Mouse (Mus musculus): ENCODE results near the gene Erp27. TPM values are rescaled to one million over a fixed set of nuclear protein-coding genes. Genes with fewer than 3 reads are reported as not detected.

Gene Erp27
- polyA plus RNA-seq, 1 experiment from 2014 or later, result 0.73 TPM

GRCm38 (mm10) chr6:136865360-136865759 lies 56.6 kb downstream of the Erp27 start:
- no peak overlapping the region for H3K4me3 ChIP-seq
- H3K27ac ChIP-seq, result no peak overlapping the region
- no peak for DNase-seq (ENCODE audit: low spot score)
- no peaks in the 10 kb centered on the region for H3K9me3 ChIP-seq
- WGBS, result 76% methylated on average over 5 of the region's 5 CpGs
- H3K27me3 ChIP-seq (ENCODE audit: insufficient read depth, poor library complexity, severe bottlenecking), result no peaks in the 10 kb centered on the region
- no peaks in the 10 kb centered on the region for H3K36me3 ChIP-seq
- H3K4me1 ChIP-seq, result peaks cover 6% of the 10 kb centered on the region

DNA sequence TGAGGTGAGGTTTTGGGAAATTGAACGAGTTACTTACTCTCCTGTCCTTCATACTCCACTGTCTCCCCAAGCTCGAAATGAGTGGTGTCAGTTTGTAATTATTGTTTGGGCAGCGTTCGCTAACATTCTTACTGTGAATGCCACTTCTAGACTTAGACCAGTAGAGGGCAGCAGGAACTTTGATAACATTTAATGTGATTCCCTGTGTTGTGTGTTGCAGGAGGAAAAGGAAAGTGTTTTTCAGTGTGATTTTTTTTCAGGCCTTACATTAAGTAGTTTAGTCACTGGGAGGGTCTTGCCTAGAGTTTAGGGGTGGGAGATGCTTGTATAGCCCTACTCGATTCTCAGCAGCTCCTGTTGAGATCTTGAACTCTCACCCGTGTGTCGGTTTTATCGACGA lies 61.0 kb downstream of the Erp27 start:
- Histone ChIP-seq H3K9me3 (no peaks in the 10 kb centered on the region), H3K27ac (peak overlapping the region; percentile 89; the same call in 1 of the 2 replicates), H3K4me3 (no peak overlapping the region), H3K4me1 (peaks cover 48% of the 10 kb centered on the region), H3K36me3 (no peaks in the 10 kb centered on the region), H3K27me3 (ENCODE audit: insufficient read depth, poor library complexity, severe bottlenecking) (no peaks in the 10 kb centered on the region)
- 49% methylated on average over 9 of the region's 9 CpGs for WGBS
- no peak for DNase-seq (ENCODE audit: low spot score)

DNA sequence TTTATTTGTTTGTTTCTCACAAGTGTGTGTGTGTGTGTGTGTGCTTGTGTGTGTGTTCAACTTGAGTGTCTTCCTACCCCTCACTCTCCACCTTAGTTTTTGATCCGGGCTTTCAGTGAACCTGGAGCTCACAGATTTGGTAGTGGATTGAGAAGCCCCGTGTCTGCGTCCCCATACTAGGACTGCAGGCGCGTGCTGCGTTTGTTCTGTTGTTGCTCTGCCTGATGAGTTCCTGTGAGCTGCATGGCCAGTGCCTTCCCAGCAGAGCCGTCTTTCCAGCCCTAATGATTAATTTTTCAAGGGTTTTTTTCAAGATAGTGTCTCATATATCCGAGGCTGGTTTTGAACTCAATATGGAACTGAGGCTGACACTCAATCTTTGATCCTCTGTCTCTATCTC lies 63.6 kb downstream of the Erp27 start:
- H3K27me3 ChIP-seq (ENCODE audit: insufficient read depth, poor library complexity, severe bottlenecking), result no peaks in the 10 kb centered on the region
- H3K4me1 ChIP-seq, result peaks cover 63% of the 10 kb centered on the region
- WGBS, result 27% methylated on average over 8 of the region's 8 CpGs
- peak overlapping the region; percentile 89 for H3K27ac ChIP-seq
- no peak for DNase-seq (ENCODE audit: low spot score)
- no peaks in the 10 kb centered on the region for H3K36me3 ChIP-seq
- no peaks in the 10 kb centered on the region for H3K9me3 ChIP-seq
- H3K4me3 ChIP-seq, result no peak overlapping the region

DNA sequence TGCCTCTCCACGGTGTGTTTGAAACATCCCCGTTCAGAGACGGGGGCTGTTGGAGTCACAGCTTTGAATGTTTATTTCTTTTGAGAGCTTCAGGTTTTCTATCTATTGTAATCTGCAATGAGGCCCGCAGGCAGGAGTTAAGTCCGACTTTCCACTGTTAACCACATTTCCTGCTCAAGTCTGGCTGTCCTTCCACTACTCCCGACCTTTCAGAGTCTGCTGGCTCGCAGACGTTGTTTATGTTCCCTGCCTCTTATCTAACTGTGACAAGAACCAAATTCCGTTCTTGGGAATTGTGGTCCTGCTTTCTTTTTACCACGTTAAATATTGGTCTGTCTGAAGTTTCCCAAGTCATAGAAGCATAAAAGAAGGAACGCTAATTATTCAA lies 64.1 kb downstream of the Erp27 start:
- H3K27me3 ChIP-seq (ENCODE audit: insufficient read depth, poor library complexity, severe bottlenecking), result no peaks in the 10 kb centered on the region
- H3K27ac ChIP-seq, result peak overlapping the region; percentile 89
- 8% methylated on average over 11 of the region's 11 CpGs for WGBS
- peaks cover 64% of the 10 kb centered on the region for H3K4me1 ChIP-seq
- H3K9me3 ChIP-seq, result no peaks in the 10 kb centered on the region
- peak overlapping the region; percentile 48 for H3K4me3 ChIP-seq
- DNase-seq (ENCODE audit: low spot score), result no peak
- no peaks in the 10 kb centered on the region; the same call in 1 of the 2 replicates for H3K36me3 ChIP-seq

Other genes starting within 250 kb of the Erp27 start
- gene Gucy2c, start 140.4 kb downstream of the Erp27 start, polyA plus RNA-seq (2016; fragmentation: Nextera tagmentation; extraction: Ambion mirVana), result 0.10 TPM in 1 of 2 replicates, not detected in the other
- 0.25 and 0.63 TPM in 2 replicates for gene Hist4h4, start 117.8 kb downstream of the Erp27 start, polyA plus RNA-seq (2016; fragmentation: Nextera tagmentation; extraction: Ambion mirVana)
- gene H2afj, start 113.9 kb downstream of the Erp27 start, polyA plus RNA-seq (2016; fragmentation: Nextera tagmentation; extraction: Ambion mirVana), result 81.5 and 88.2 TPM in 2 replicates
- 2.4 and 2.7 TPM in 2 replicates for gene BC049715, start 94.6 kb downstream of the Erp27 start, polyA plus RNA-seq (2016; fragmentation: Nextera tagmentation; extraction: Ambion mirVana)
- gene Wbp11, start 93.9 kb downstream of the Erp27 start, polyA plus RNA-seq (2016; fragmentation: Nextera tagmentation; extraction: Ambion mirVana), result 111 and 120 TPM in 2 replicates
- gene Smco3, start 86.7 kb downstream of the Erp27 start, polyA plus RNA-seq (2016; fragmentation: Nextera tagmentation; extraction: Ambion mirVana), result not detected in 2 replicates
- 12.8 and 15.8 TPM in 2 replicates for gene Art4, start 64.4 kb downstream of the Erp27 start, polyA plus RNA-seq (2016; fragmentation: Nextera tagmentation; extraction: Ambion mirVana)
- 10.7 and 12.2 TPM in 2 replicates for gene Mgp, start 46.4 kb downstream of the Erp27 start, polyA plus RNA-seq (2016; fragmentation: Nextera tagmentation; extraction: Ambion mirVana)
- not detected in 2 replicates for gene Pde6h, start 1.7 kb upstream of the Erp27 start, polyA plus RNA-seq (2016; fragmentation: Nextera tagmentation; extraction: Ambion mirVana)
- gene Arhgdib, start 19.7 kb upstream of the Erp27 start, polyA plus RNA-seq (2016; fragmentation: Nextera tagmentation; extraction: Ambion mirVana), result 105 and 111 TPM in 2 replicates
- 3.8 and 6.8 TPM in 2 replicates for gene Rerg, start 248.3 kb upstream of the Erp27 start, polyA plus RNA-seq (2016; fragmentation: Nextera tagmentation; extraction: Ambion mirVana)